In the genomic region with DNA sequence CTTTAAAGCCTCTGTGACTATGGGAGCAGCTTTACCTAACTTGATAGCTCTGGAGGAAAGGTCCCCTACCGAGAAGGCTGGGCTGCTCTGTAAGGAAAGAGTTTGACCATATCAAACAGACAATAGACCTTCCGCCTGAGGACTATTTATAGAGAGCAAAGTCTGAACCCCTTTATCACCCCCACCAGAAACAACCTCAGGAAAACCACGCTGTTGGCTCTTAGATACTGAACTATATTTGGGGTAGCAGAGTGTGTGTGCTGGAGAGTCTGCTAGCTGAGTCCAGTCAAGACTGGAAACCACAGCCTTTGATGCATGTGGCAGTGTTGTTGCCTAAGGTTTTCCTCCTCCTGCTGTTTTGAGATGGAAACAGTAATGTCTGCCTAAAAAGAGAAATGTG, we compare ENCODE assay signal across 8 mouse cellular contexts. TPM values are rescaled to one million over a fixed set of nuclear protein-coding genes. Genes with fewer than 3 reads are reported as not detected.
DNase-seq lines count a peak whose midpoint lies in the region; ATAC-seq and TF ChIP-seq lines count a peak whose summit lies in the region.
"Had no signal": no experiment of that assay in that cellular context is flagged by ENCODE, and none has a peak within 500 bp of the region (broad histone marks: within the 10 kb centered on the region; RNA-seq: fewer than 3 reads in every experiment).

No protein-coding gene starts in this region.

- H3K27me3 ChIP-seq in lung, embryonic 16.5 days (ENCODE audit: control insufficient read depth, insufficient read depth, low read depth, low read length), result no peaks in the 10 kb centered on the region
- no peaks in the 10 kb centered on the region for H3K27me3 ChIP-seq in heart, postnatal 0 days (ENCODE audit: control insufficient read depth, insufficient read depth, low read length)
- H3K27me3 ChIP-seq: embryonic facial prominence, embryonic 13.5 days had no signal

- H3K9ac ChIP-seq in lung, embryonic 16.5 days (ENCODE audit: low read length), result no peak overlapping the region
- peak overlapping the region; percentile 24; the same call in 1 of the 2 replicates for H3K9ac ChIP-seq in heart, postnatal 0 days (replicated peaks; ENCODE audit: low read depth, low read length)
- H3K9ac ChIP-seq: embryonic facial prominence, embryonic 13.5 days had no signal

- H3K36me3 ChIP-seq in lung, embryonic 16.5 days (ENCODE audit: control insufficient read depth, insufficient read depth, low read length), result no peaks in the 10 kb centered on the region
- H3K36me3 ChIP-seq in heart, postnatal 0 days (replicated peaks; ENCODE audit: control insufficient read depth, insufficient read depth, low read length), result 0 out of 2 replicates have a peak, but pooled peaks cover 8% of the 10 kb centered on the region

- no peak overlapping the region for H3K4me2 ChIP-seq in lung, embryonic 16.5 days (ENCODE audit: low read depth, low read length)
- H3K4me2 ChIP-seq in heart, postnatal 0 days (ENCODE audit: low read depth, low read length), result peak overlapping the region; percentile 30
- H3K4me2 ChIP-seq: embryonic facial prominence, embryonic 13.5 days had no signal

- peaks cover 10% of the 10 kb centered on the region; the same call in 1 of the 2 replicates for H3K4me1 ChIP-seq in lung, embryonic 16.5 days (replicated peaks; ENCODE audit: control insufficient read depth, insufficient read depth, low read length)
- H3K4me1 ChIP-seq in bone marrow, adult 2 months (ENCODE audit: control insufficient read depth, insufficient read depth, low read length), result peaks cover 3% of the 10 kb centered on the region
- H3K4me1 ChIP-seq in heart, postnatal 0 days (ENCODE audit: control insufficient read depth, insufficient read depth), result peaks cover 20% of the 10 kb centered on the region
- H3K4me1 ChIP-seq: embryonic facial prominence, embryonic 13.5 days had no signal

- H3K4me3 ChIP-seq in lung, embryonic 16.5 days (ENCODE audit: low read length), result no peak overlapping the region
- H3K4me3 ChIP-seq in bone marrow, adult 2 months (replicated peaks; ENCODE audit: control insufficient read depth, low read depth, low read length), result peak overlapping the region; percentile 48
- H3K4me3 ChIP-seq in heart, postnatal 0 days (ENCODE audit: low read depth, low read length), result no peak overlapping the region
- H3K4me3 ChIP-seq: embryonic facial prominence, embryonic 13.5 days had no signal

- peak; percentile 51 for ATAC-seq in lung, embryonic 16.5 days (ENCODE audit: low read depth)
- peak; percentile 92 for ATAC-seq in heart, postnatal 0 days (ENCODE audit: insufficient read depth, low read depth)
- ATAC-seq in monocyte, adult 5-6 weeks (replicated peaks; ENCODE audit: insufficient number of reproducible peaks, low FRiP score, low TSS enrichment, poor library complexity, severe bottlenecking), result 0 out of 2 replicates have a peak, but pooled peaks have one; percentile 18

- no peak for TF ChIP-seq POLR2A in bone marrow, adult 2 months (IDR thresholded peaks at IDR 0.05; ENCODE audit: borderline replicate concordance, control insufficient read depth, low read depth, low read length)

- 50% methylated on average over 3 of the region's 3 CpGs for WGBS in lung, embryonic 16.5 days
- 2% methylated on average over 3 of the region's 3 CpGs for WGBS in bone marrow, adult 2 months
- 6% methylated on average over 3 of the region's 3 CpGs for WGBS in heart, postnatal 0 days

- TF ChIP-seq CTCF in bone marrow, adult 2 months (IDR thresholded peaks at IDR 0.05; ENCODE audit: control insufficient read depth, insufficient read depth, low read length), result no peak
- no peak for TF ChIP-seq CTCF in heart, postnatal 0 days (IDR thresholded peaks at IDR 0.05; ENCODE audit: low read depth)

- H3K9me3 ChIP-seq in lung, embryonic 16.5 days (ENCODE audit: control insufficient read depth, low read length), result no peaks in the 10 kb centered on the region
- H3K9me3 ChIP-seq in heart, postnatal 0 days (replicated peaks; ENCODE audit: control insufficient read depth, low read length), result no peaks in the 10 kb centered on the region
- H3K9me3 ChIP-seq: embryonic facial prominence, embryonic 13.5 days had no signal

- TF ChIP-seq EP300 in heart, postnatal 0 days (IDR thresholded peaks at IDR 0.05; ENCODE audit: low read depth), result no peak

- peak overlapping the region; percentile 44; the same call in 1 of the 2 replicates for H3K27ac ChIP-seq in lung, embryonic 16.5 days (ENCODE audit: low read length)
- no peak overlapping the region for H3K27ac ChIP-seq in bone marrow, adult 2 months (ENCODE audit: control insufficient read depth, insufficient read depth, low read depth, low read length, poor library complexity)
- H3K27ac ChIP-seq in heart, postnatal 0 days (ENCODE audit: low read depth), result peak overlapping the region; percentile 89
- H3K27ac ChIP-seq: embryonic facial prominence, embryonic 13.5 days had no signal

- DNase-seq in lung, postnatal 14 days, result no peak
- peak; percentile 77 for DNase-seq in heart, postnatal 0 days (ENCODE audit: low spot score)
- DNase-seq in MN1 (ENCODE audit: low spot score), result no peak
- DNase-seq in gastrocnemius, postnatal 10 days, result no peak

RNA-seq across cellular contexts. Expression of a gene that starts 31.3 kb away (rescaled TPM):
- 231 and 237 TPM in 2 replicates for polyA plus RNA-seq in lung, embryonic 16.5 days (2015; fragmentation: Nextera tagmentation; extraction: Ambion mirVana)
- polyA plus RNA-seq in bone marrow, adult 2 months (2011; ENCODE audit: insufficient read depth, insufficient read length, low replicate concordance, missing spikeins), result 31.6 and 44.1 TPM in 2 replicates
- 177 and 193 TPM in 2 replicates for total RNA-seq in heart, postnatal 0 days (2014; rRNA removed; ENCODE audit: low replicate concordance)
- polyA plus RNA-seq in heart, postnatal 0 days (2015; fragmentation: Nextera tagmentation; extraction: Ambion mirVana), result 211 and 232 TPM in 2 replicates
- 106 to 148 TPM (median 112 TPM) in 3 replicates for total RNA-seq in monocyte, adult 5-6 weeks (2017)
- total RNA-seq in gastrocnemius, postnatal 10 days (2021), result 10 to 100 TPM; 79.4 to 94.4 TPM

Comparison
In these comparisons a context has a peak if more than half of its experiments do, and no peak if none do; other contexts are left out.
1. ATAC-seq: peak in every context shown above with its lines; median percentile 92 in heart, postnatal 0 days; 51 in lung, embryonic 16.5 days; 18 in monocyte, adult 5-6 weeks.